19 mouse cellular contexts compared by ENCODE assay signal in genomic region chr19:50422928-50423327, GRCm38 (mm10).
A peak's percentile ranks its signal among the peaks of the same experiment; 100 is the strongest.
DNase-seq lines count a peak whose midpoint lies in the region; ATAC-seq and TF ChIP-seq lines count a peak whose summit lies in the region.
"Had no signal": no experiment of that assay in that cellular context is flagged by ENCODE, and none has a peak within 500 bp of the region (broad histone marks: within the 10 kb centered on the region; RNA-seq: fewer than 3 reads in every experiment).

No protein-coding gene starts in this region.

- H3K9me3 ChIP-seq in lung, postnatal 0 days (ENCODE audit: low read length): no peaks in the 10 kb centered on the region
- H3K9me3 ChIP-seq in embryonic facial prominence, embryonic 10.5 days: no peaks in the 10 kb centered on the region
- H3K9me3 ChIP-seq: hindbrain, embryonic 13.5 days; limb, embryonic 12.5 days; midbrain, embryonic 12.5 days had no signal

- H3K4me2 ChIP-seq in lung, postnatal 0 days (replicated peaks; ENCODE audit: low read depth, low read length): no peak overlapping the region
- H3K4me2 ChIP-seq: hindbrain, embryonic 13.5 days; limb, embryonic 12.5 days; midbrain, embryonic 12.5 days had no signal

- 75% methylated on average over 1 of the region's 1 CpGs for WGBS in kidney, adult 2 months
- WGBS in lung, postnatal 0 days: 70% methylated on average over 1 of the region's 1 CpGs
- WGBS in embryonic facial prominence, embryonic 10.5 days: 81% methylated on average over 1 of the region's 1 CpGs

- H3K4me1 ChIP-seq in kidney, adult 2 months (ENCODE audit: control insufficient read depth, insufficient read depth, low read length): no peaks in the 10 kb centered on the region
- H3K4me1 ChIP-seq in lung, postnatal 0 days (ENCODE audit: insufficient read depth, low read depth, low read length): no peaks in the 10 kb centered on the region
- H3K4me1 ChIP-seq in embryonic facial prominence, embryonic 10.5 days: peaks cover 11% of the 10 kb centered on the region; the same call in 1 of the 2 replicates
- H3K4me1 ChIP-seq: hindbrain, embryonic 13.5 days; limb, embryonic 12.5 days had no signal

- DNase-seq in cerebellum, postnatal 10 days: peak; percentile 12 to 16
- peak; percentile 6 for DNase-seq in kidney, adult 2 months
- no peak for DNase-seq in kidney, postnatal 14 days
- no peak for DNase-seq in lung, postnatal 0 days (ENCODE audit: low spot score)
- DNase-seq in lung, adult 18-20 months: no peak
- peak; percentile 18 for DNase-seq in embryonic facial prominence, embryonic 10.5 days (ENCODE audit: low spot score)
- DNase-seq in frontal cortex, postnatal 10 days (ENCODE audit: low spot score in 2 of 2): no peak
- DNase-seq: B cell, adult 2 months; gastrocnemius, postnatal 25 days; kidney, postnatal 10 days; layer of hippocampus, postnatal 36 days; lung, postnatal 36 days; right cerebral cortex, postnatal 25 days had no signal

- no peak overlapping the region for H3K4me3 ChIP-seq in kidney, adult 2 months (ENCODE audit: insufficient read depth, low read depth, low read length)
- H3K4me3 ChIP-seq in lung, postnatal 0 days (ENCODE audit: low read depth, low read length): no peak overlapping the region
- no peak overlapping the region for H3K4me3 ChIP-seq in embryonic facial prominence, embryonic 10.5 days
- H3K4me3 ChIP-seq: hindbrain, embryonic 13.5 days; limb, embryonic 12.5 days; midbrain, embryonic 12.5 days had no signal

- H3K27ac ChIP-seq in kidney, adult 2 months (ENCODE audit: insufficient read depth, low read depth, low read length): no peak overlapping the region
- no peak overlapping the region for H3K27ac ChIP-seq in lung, postnatal 0 days (ENCODE audit: low read length)
- H3K27ac ChIP-seq in embryonic facial prominence, embryonic 10.5 days (replicated peaks): no peak overlapping the region
- H3K27ac ChIP-seq: hindbrain, embryonic 13.5 days; limb, embryonic 12.5 days; midbrain, embryonic 12.5 days had no signal

- TF ChIP-seq POLR2A in kidney, adult 2 months (IDR thresholded peaks at IDR 0.05; ENCODE audit: low read depth, low read length): no peak

- no peak for ATAC-seq in cerebellum, adult (ENCODE audit: insufficient number of reproducible peaks, low FRiP score, low TSS enrichment)
- ATAC-seq in lung, postnatal 0 days: no peak
- ATAC-seq: forebrain, embryonic 16.5 days had no signal

- no peaks in the 10 kb centered on the region for H3K36me3 ChIP-seq in kidney, adult 2 months (ENCODE audit: control insufficient read depth, insufficient read depth, low read length)
- no peaks in the 10 kb centered on the region for H3K36me3 ChIP-seq in lung, postnatal 0 days (ENCODE audit: insufficient read depth, low read length)
- no peaks in the 10 kb centered on the region for H3K36me3 ChIP-seq in embryonic facial prominence, embryonic 10.5 days (replicated peaks)
- H3K36me3 ChIP-seq: G1E; hindbrain, embryonic 13.5 days; limb, embryonic 12.5 days; midbrain, embryonic 12.5 days had no signal

- H3K27me3 ChIP-seq in kidney, adult 2 months (replicated peaks; ENCODE audit: control insufficient read depth, insufficient read depth, low read length): no peaks in the 10 kb centered on the region
- no peaks in the 10 kb centered on the region for H3K27me3 ChIP-seq in lung, postnatal 0 days (replicated peaks; ENCODE audit: insufficient read depth, low read length)
- no peaks in the 10 kb centered on the region for H3K27me3 ChIP-seq in embryonic facial prominence, embryonic 10.5 days (replicated peaks; ENCODE audit: low read depth, poor library complexity, severe bottlenecking)
- H3K27me3 ChIP-seq: hindbrain, embryonic 13.5 days; midbrain, embryonic 12.5 days had no signal

- peak; percentile 52 for TF ChIP-seq CTCF in kidney, adult 2 months (conservative IDR thresholded peaks at IDR 0.05; ENCODE audit: insufficient read depth, insufficient read length, low read depth, low read length)
- TF ChIP-seq CTCF in lung, postnatal 0 days (IDR thresholded peaks at IDR 0.05): peak; percentile 55

- no peak overlapping the region for H3K9ac ChIP-seq in lung, postnatal 0 days (replicated peaks; ENCODE audit: low read depth)
- H3K9ac ChIP-seq: hindbrain, embryonic 13.5 days; limb, embryonic 12.5 days; midbrain, embryonic 12.5 days had no signal

- TF ChIP-seq EP300 in lung, postnatal 0 days (IDR thresholded peaks at IDR 0.05): no peak

Comparison
In these comparisons a context has a peak if more than half of its experiments do, and no peak if none do; other contexts are left out.
1. DNase-seq: peak in cerebellum, postnatal 10 days (2 of 2), kidney, adult 2 months (single experiment) and embryonic facial prominence, embryonic 10.5 days (single experiment); none in kidney, postnatal 14 days (single experiment), lung, postnatal 0 days (single experiment), lung, adult 18-20 months (0 of 2) and frontal cortex, postnatal 10 days (0 of 2).